Mouse (Mus musculus) activated CD4-positive, CD25-positive, alpha-beta regulatory T cell, adult 9 weeks (primary cell): ENCODE data around the gene B3gat2. TPM values are rescaled to one million over a fixed set of nuclear protein-coding genes. Genes with fewer than 3 reads are reported as not detected.

Experiments used
- polyA plus RNA-seq: library from polyadenylated mRNA; unstranded; fragments of 100-300 nt; shearing (Covaris generic); gene quantifications from one replicate; pipeline ENCODE4 v1.2.1, GENCODE M21; 2017

B3gat2 gene
- 0.72 TPM for polyA plus RNA-seq

GRCm38 (mm10) chr1:23761502-23762135, at the start of gene B3gat2:
Gene B3gat2 (plus strand): TSS chr1:23761753.

Other genes with a start within 250 kb of the B3gat2 start
- 14.0 TPM for gene Smap1, start 160.6 kb downstream of the B3gat2 start, polyA plus RNA-seq
- gene Sdhaf4, start 243.9 kb downstream of the B3gat2 start, polyA plus RNA-seq = 65.1 TPM